Mouse (Mus musculus): Measurements from ENCODE around the gene Olfm2.

- no peak for TF ChIP-seq EP300 (IDR thresholded peaks at IDR 0.05; ENCODE audit: low read depth)
- TF ChIP-seq CTCF (IDR thresholded peaks at IDR 0.05; ENCODE audit: low read depth): no peak
Observed at GRCm38 (mm10) chr9:20672047-20672446, 74.1 kb downstream of the Olfm2 start.

Measured in liver, postnatal 0 days (tissue).